Mouse (Mus musculus) kidney, embryonic 15.5 days (tissue): ENCODE results near the gene Iqcf3. TPM values are rescaled to one million over a fixed set of nuclear protein-coding genes. Genes with fewer than 3 reads are reported as not detected.
"Not testable (repeated sequence)": the region's sequence is repeated elsewhere in the genome, so short reads cannot be mapped to it uniquely, and the experiment has no call there.

Experiments
- ATAC-seq: fragments of 200-750 bp; cut with Nextera tagmentation; replicated peaks from 2 replicates; pipeline ENCODE4 v1.8.0; 2017; ENCODE audit warnings: moderate TSS enrichment; ENCODE audit not compliant: low FRiP score
- H3K27ac ChIP-seq: fragments of 300-500 bp; sonication (generic); 2 replicates; pipeline ENCODE4 v1.5.1; 2015; ENCODE audit warnings: mild to moderate bottlenecking, inconsistent platforms
- H3K27me3 ChIP-seq: fragments of 300-500 bp; sonication (generic); 2 replicates; pipeline ENCODE4 v1.6.1; 2015; ENCODE audit warnings: inconsistent platforms
- H3K36me3 ChIP-seq: fragments of 300-500 bp; sonication (generic); 2 replicates; pipeline ENCODE4 v1.6.1; 2015; ENCODE audit warnings: inconsistent platforms
- H3K4me1 ChIP-seq: fragments of 300-500 bp; sonication (generic); 2 replicates; pipeline ENCODE4 v1.6.1; 2015; ENCODE audit warnings: inconsistent platforms
- H3K4me2 ChIP-seq: fragments of 300-500 bp; sonication (generic); 2 replicates; pipeline ENCODE4 v1.6.1; 2015; ENCODE audit warnings: moderate library complexity, mild to moderate bottlenecking, inconsistent platforms
- H3K4me3 ChIP-seq: fragments of 300-500 bp; sonication (generic); replicated peaks from 2 replicates; pipeline ENCODE4 v1.5.1; 2015; ENCODE audit warnings: mild to moderate bottlenecking, inconsistent platforms
- H3K9ac ChIP-seq: fragments of 300-500 bp; sonication (generic); 2 replicates; pipeline ENCODE4 v1.6.1; 2015; ENCODE audit warnings: mild to moderate bottlenecking, inconsistent platforms
- H3K9me3 ChIP-seq: fragments of 300-500 bp; sonication (generic); replicated peaks from 2 replicates; pipeline ENCODE4 v1.6.1; 2016; ENCODE audit warnings: inconsistent platforms
- WGBS: fragments of 180-500 bp; shearing (Covaris S2); methylation state at CpG from one replicate; pipeline ENCODE4 v1.1.7; 2015; ENCODE audit warnings: mixed read lengths; 5-methylcytosine and 5-hydroxymethylcytosine counted together
- polyA plus RNA-seq: library from polyadenylated mRNA; unstranded; fragments of >200 nt; fragmentation: Nextera tagmentation; extraction: Ambion mirVana; gene quantifications from 2 replicates; pipeline ENCODE4 v1.2.1, GENCODE M21; 2015

The Iqcf3 gene
- polyA plus RNA-seq, 1 experiment from 2014 or later = not detected

- no peak overlapping the region for H3K4me3 ChIP-seq
These were observed 59.6 kb downstream of the Iqcf3 start for GRCm38 (mm10) chr9:106501846-106502245.

GRCm38 (mm10) chr9:106499667-106500066, 61.8 kb downstream of the Iqcf3 start, which contains the start of gene Iqcf1:
Gene Iqcf1, plus strand, starts transcription at chr9:106499967.
- 93% methylated on average over 6 of the region's 6 CpGs for WGBS

More at GRCm38 (mm10) chr9:106501846-106502245, 59.6 kb downstream of the Iqcf3 start:
- H3K27me3 ChIP-seq = no peaks in the 10 kb centered on the region
- H3K36me3 ChIP-seq = no peaks in the 10 kb centered on the region
- no peak overlapping the region for H3K9ac ChIP-seq
- H3K4me1 ChIP-seq = no peaks in the 10 kb centered on the region
- H3K4me2 ChIP-seq = no peak overlapping the region
- 90% methylated on average over 22 of the region's 22 CpGs for WGBS
- no peak overlapping the region for H3K27ac ChIP-seq
- H3K9me3 ChIP-seq = no peaks in the 10 kb centered on the region
- ATAC-seq = no peak

GRCm38 (mm10) chr9:106487602-106488001, 73.8 kb downstream of the Iqcf3 start:
- not testable (repeated sequence) for ATAC-seq, H3K27me3 ChIP-seq, H3K4me2 ChIP-seq, H3K9ac ChIP-seq, H3K9me3 ChIP-seq, H3K4me3 ChIP-seq, H3K27ac ChIP-seq, H3K4me1 ChIP-seq
- 85% methylated on average over 6 of the region's 6 CpGs for WGBS
- peaks cover 40% of the 10 kb centered on the region for H3K36me3 ChIP-seq

More at GRCm38 (mm10) chr9:106499667-106500066, 61.8 kb downstream of the Iqcf3 start, which contains the start of gene Iqcf1:
- no peaks in the 10 kb centered on the region for H3K4me1 ChIP-seq
- no peaks in the 10 kb centered on the region for H3K27me3 ChIP-seq
- H3K9me3 ChIP-seq = no peaks in the 10 kb centered on the region
- no peaks in the 10 kb centered on the region for H3K36me3 ChIP-seq
- no peak within 1 kb of the TSS for H3K4me2 ChIP-seq
- H3K4me3 ChIP-seq = no peak within 1 kb of the TSS
- ATAC-seq = no peak
- H3K9ac ChIP-seq = no peak within 1 kb of the TSS
- H3K27ac ChIP-seq = no peak within 1 kb of the TSS

GRCm38 (mm10) chr9:106485076-106485475, 76.4 kb downstream of the Iqcf3 start:
- Histone ChIP-seq H3K36me3 (peaks cover 62% of the 10 kb centered on the region), H3K4me2 (no peak overlapping the region), H3K27me3 (no peaks in the 10 kb centered on the region), H3K9ac (no peak overlapping the region), H3K4me1 (no peaks in the 10 kb centered on the region), H3K27ac (no peak overlapping the region), H3K9me3 (no peaks in the 10 kb centered on the region), H3K4me3 (no peak overlapping the region)
- 87% methylated on average over 10 of the region's 10 CpGs for WGBS
- no peak for ATAC-seq

- no peaks in the 10 kb centered on the region for H3K27me3 ChIP-seq
- H3K36me3 ChIP-seq = peaks cover 62% of the 10 kb centered on the region
- H3K27ac ChIP-seq = no peak overlapping the region
- H3K9ac ChIP-seq = no peak overlapping the region
- H3K9me3 ChIP-seq = no peaks in the 10 kb centered on the region
- no peaks in the 10 kb centered on the region for H3K4me1 ChIP-seq
- no peak overlapping the region for H3K4me3 ChIP-seq
- ATAC-seq = no peak
- H3K4me2 ChIP-seq = no peak overlapping the region
- 90% methylated on average over 17 of the region's 17 CpGs for WGBS
These were observed 77.8 kb downstream of the Iqcf3 start for GRCm38 (mm10) chr9:106483606-106484005.

GRCm38 (mm10) chr9:106483136-106483535, 78.3 kb downstream of the Iqcf3 start:
- Histone ChIP-seq H3K4me1 (peaks cover 2% of the 10 kb centered on the region), H3K9me3 (no peaks in the 10 kb centered on the region), H3K4me3 (no peak overlapping the region), H3K9ac (no peak overlapping the region), H3K27ac (no peak overlapping the region), H3K27me3 (no peaks in the 10 kb centered on the region), H3K4me2 (no peak overlapping the region), H3K36me3 (peaks cover 62% of the 10 kb centered on the region)
- ATAC-seq = no peak
- WGBS = 98% methylated on average over 10 of the region's 10 CpGs

GRCm38 (mm10) chr9:106482578-106483115, 78.8 kb downstream of the Iqcf3 start:
- peaks cover 62% of the 10 kb centered on the region for H3K36me3 ChIP-seq
- no peaks in the 10 kb centered on the region for H3K27me3 ChIP-seq

GRCm38 (mm10) chr9:106481676-106482075, 79.8 kb downstream of the Iqcf3 start:
- Histone ChIP-seq H3K4me1 (peaks cover 10% of the 10 kb centered on the region), H3K9ac (no peak overlapping the region), H3K27me3 (no peaks in the 10 kb centered on the region), H3K4me3 (no peak overlapping the region), H3K4me2 (no peak overlapping the region), H3K36me3 (peaks cover 62% of the 10 kb centered on the region), H3K9me3 (no peaks in the 10 kb centered on the region), H3K27ac (no peak overlapping the region)
- no peak for ATAC-seq
- WGBS = 92% methylated on average over 13 of the region's 13 CpGs

More at GRCm38 (mm10) chr9:106482578-106483115, 78.8 kb downstream of the Iqcf3 start:
- Histone ChIP-seq H3K9me3 (no peaks in the 10 kb centered on the region), H3K4me2 (no peak overlapping the region), H3K27ac (no peak overlapping the region), H3K4me1 (peaks cover 7% of the 10 kb centered on the region), H3K4me3 (no peak overlapping the region), H3K9ac (no peak overlapping the region)
- ATAC-seq = no peak
- 86% methylated on average over 17 of the region's 17 CpGs for WGBS

- WGBS = 87% methylated on average over 15 of the region's 15 CpGs
- Histone ChIP-seq H3K9ac (no peak overlapping the region), H3K27me3 (no peaks in the 10 kb centered on the region), H3K9me3 (no peaks in the 10 kb centered on the region), H3K4me1 (peaks cover 16% of the 10 kb centered on the region), H3K27ac (no peak overlapping the region), H3K4me2 (no peak overlapping the region), H3K36me3 (peaks cover 56% of the 10 kb centered on the region), H3K4me3 (no peak overlapping the region)
- no peak for ATAC-seq
These were observed 80.4 kb downstream of the Iqcf3 start for GRCm38 (mm10) chr9:106481075-106481474.

- WGBS = 92% methylated on average over 7 of the region's 7 CpGs
- Histone ChIP-seq H3K36me3 (peaks cover 51% of the 10 kb centered on the region), H3K9ac (no peak overlapping the region), H3K27me3 (no peaks in the 10 kb centered on the region), H3K4me3 (no peak overlapping the region), H3K4me2 (no peak overlapping the region), H3K27ac (no peak overlapping the region), H3K9me3 (no peaks in the 10 kb centered on the region), H3K4me1 (peaks cover 21% of the 10 kb centered on the region)
- ATAC-seq = no peak
These were observed 80.9 kb downstream of the Iqcf3 start for GRCm38 (mm10) chr9:106480541-106480940.

GRCm38 (mm10) chr9:106478101-106478500, 83.3 kb downstream of the Iqcf3 start:
- H3K4me3 ChIP-seq = peak overlapping the region; percentile 76
- peak overlapping the region; percentile 65 for H3K9ac ChIP-seq

GRCm38 (mm10) chr9:106477649-106478048, 83.8 kb downstream of the Iqcf3 start:
- peaks cover 47% of the 10 kb centered on the region for H3K4me1 ChIP-seq
- ATAC-seq = no peak
- WGBS = 3% methylated on average over 16 of the region's 16 CpGs

More at GRCm38 (mm10) chr9:106478101-106478500, 83.3 kb downstream of the Iqcf3 start:
- no peak overlapping the region for H3K27ac ChIP-seq
- H3K36me3 ChIP-seq = peaks cover 27% of the 10 kb centered on the region
- peak overlapping the region; percentile 86 for H3K4me2 ChIP-seq
- 73% methylated on average over 9 of the region's 9 CpGs for WGBS
- peaks cover 45% of the 10 kb centered on the region for H3K4me1 ChIP-seq
- no peak for ATAC-seq
- no peaks in the 10 kb centered on the region for H3K27me3 ChIP-seq
- no peaks in the 10 kb centered on the region for H3K9me3 ChIP-seq

More at GRCm38 (mm10) chr9:106477649-106478048, 83.8 kb downstream of the Iqcf3 start:
- peak overlapping the region; percentile 76 for H3K4me3 ChIP-seq
- no peaks in the 10 kb centered on the region for H3K27me3 ChIP-seq
- 0 out of 2 replicates have a peak overlapping the region, but pooled peaks have one; percentile 16 for H3K27ac ChIP-seq
- peaks cover 22% of the 10 kb centered on the region for H3K36me3 ChIP-seq
- H3K9me3 ChIP-seq = no peaks in the 10 kb centered on the region
- H3K9ac ChIP-seq = peak overlapping the region; percentile 65
- H3K4me2 ChIP-seq = peak overlapping the region; percentile 86
